Mouse (Mus musculus): ENCODE results near the gene Cntfr.

GRCm38 (mm10) chr4:41662723-41663122 is 34.2 kb downstream of the Cntfr start:
- TF ChIP-seq POLR2A (IDR thresholded peaks at IDR 0.05; ENCODE audit: borderline replicate concordance, insufficient read depth, low read length): no peak
- TF ChIP-seq CTCF (IDR thresholded peaks at IDR 0.05; ENCODE audit: borderline replicate concordance, insufficient read depth, low read depth, low read length): no peak
